In the genomic region with DNA sequence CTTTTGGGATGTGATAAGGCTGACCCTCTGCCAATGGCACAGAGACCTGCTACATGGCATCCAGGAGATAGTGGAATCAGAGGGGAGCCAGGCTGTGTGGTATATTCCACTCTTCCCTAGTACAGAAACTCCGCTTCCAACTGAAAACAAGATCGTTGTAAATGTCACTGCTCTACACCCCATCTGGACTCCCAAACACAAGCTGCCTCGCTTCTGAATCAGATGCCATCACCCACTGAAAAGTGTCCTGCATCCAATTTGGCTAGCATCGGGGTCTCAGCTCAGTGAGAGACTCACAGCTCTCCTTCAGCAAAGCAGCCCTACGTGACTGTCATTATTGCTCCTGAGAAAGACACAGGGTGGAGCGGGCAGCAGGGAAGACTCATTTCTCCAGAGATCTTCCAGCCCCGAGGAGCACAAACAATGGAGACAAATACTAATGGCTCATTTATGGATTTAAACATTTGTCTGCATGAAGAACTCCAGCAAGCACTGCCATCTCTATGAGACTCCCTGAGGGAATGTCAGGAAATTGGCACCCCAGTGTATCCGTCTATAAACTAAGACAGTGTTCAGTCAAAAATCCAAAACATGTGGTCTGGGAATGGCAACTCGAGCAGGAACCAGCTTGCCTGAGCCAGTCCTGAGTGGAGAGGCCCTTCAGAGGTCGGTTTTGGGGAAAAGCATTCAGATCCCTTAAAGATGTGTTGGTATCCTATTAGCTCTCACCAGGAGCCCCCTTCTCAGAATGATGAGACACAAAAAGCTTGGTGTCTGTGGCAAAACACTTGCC, we compare ENCODE assay signal across 17 mouse cellular contexts. TPM values are rescaled to one million over a fixed set of nuclear protein-coding genes. Genes with fewer than 3 reads are reported as not detected.
DNase-seq lines count a peak whose midpoint lies in the region; ATAC-seq lines count a peak whose summit lies in the region.
"Had no signal": no experiment of that assay in that cellular context is flagged by ENCODE, and none has a peak within 500 bp of the region (broad histone marks: within the 10 kb centered on the region; RNA-seq: fewer than 3 reads in every experiment).

No protein-coding gene starts in this region.

- peak overlapping the region; percentile 45 for H3K27ac ChIP-seq in embryonic facial prominence, embryonic 13.5 days
- no peak overlapping the region for H3K27ac ChIP-seq in embryonic facial prominence, embryonic 10.5 days (replicated peaks)
- H3K27ac ChIP-seq in limb, embryonic 12.5 days, result peak overlapping the region; percentile 54
- H3K27ac ChIP-seq: midbrain, embryonic 15.5 days had no signal

- H3K27me3 ChIP-seq in embryonic facial prominence, embryonic 13.5 days, result no peaks in the 10 kb centered on the region
- H3K27me3 ChIP-seq in embryonic facial prominence, embryonic 10.5 days (replicated peaks; ENCODE audit: low read depth, poor library complexity, severe bottlenecking), result no peaks in the 10 kb centered on the region
- no peaks in the 10 kb centered on the region for H3K27me3 ChIP-seq in limb, embryonic 12.5 days
- H3K27me3 ChIP-seq: midbrain, embryonic 15.5 days had no signal

- no peaks in the 10 kb centered on the region for H3K36me3 ChIP-seq in embryonic facial prominence, embryonic 13.5 days
- H3K36me3 ChIP-seq in embryonic facial prominence, embryonic 10.5 days (replicated peaks), result no peaks in the 10 kb centered on the region
- no peaks in the 10 kb centered on the region; the same call in 1 of the 2 replicates for H3K36me3 ChIP-seq in limb, embryonic 12.5 days
- H3K36me3 ChIP-seq: midbrain, embryonic 15.5 days had no signal

- ATAC-seq in embryonic facial prominence, embryonic 13.5 days (ENCODE audit: insufficient number of reproducible peaks, insufficient read depth, low FRiP score, low TSS enrichment, low read depth), result no peak
- ATAC-seq in limb, embryonic 12.5 days (ENCODE audit: insufficient number of reproducible peaks, insufficient read depth, low FRiP score, low TSS enrichment, low read depth), result no peak
- ATAC-seq: intestine, embryonic 16.5 days; midbrain, embryonic 15.5 days had no signal

- H3K4me2 ChIP-seq in embryonic facial prominence, embryonic 13.5 days, result no peak overlapping the region
- no peak overlapping the region for H3K4me2 ChIP-seq in limb, embryonic 12.5 days
- H3K4me2 ChIP-seq: midbrain, embryonic 15.5 days had no signal

- peaks cover 38% of the 10 kb centered on the region for H3K4me1 ChIP-seq in embryonic facial prominence, embryonic 13.5 days
- H3K4me1 ChIP-seq in embryonic facial prominence, embryonic 10.5 days, result peaks cover 12% of the 10 kb centered on the region
- H3K4me1 ChIP-seq in limb, embryonic 12.5 days (replicated peaks), result peaks cover 37% of the 10 kb centered on the region
- H3K4me1 ChIP-seq: midbrain, embryonic 15.5 days had no signal

- no peak overlapping the region for H3K4me3 ChIP-seq in embryonic facial prominence, embryonic 13.5 days
- no peak overlapping the region for H3K4me3 ChIP-seq in embryonic facial prominence, embryonic 10.5 days
- no peak overlapping the region for H3K4me3 ChIP-seq in limb, embryonic 12.5 days (replicated peaks)
- H3K4me3 ChIP-seq: midbrain, embryonic 15.5 days had no signal

- no peaks in the 10 kb centered on the region for H3K9me3 ChIP-seq in embryonic facial prominence, embryonic 13.5 days
- no peaks in the 10 kb centered on the region for H3K9me3 ChIP-seq in embryonic facial prominence, embryonic 10.5 days
- no peaks in the 10 kb centered on the region for H3K9me3 ChIP-seq in limb, embryonic 12.5 days
- H3K9me3 ChIP-seq: midbrain, embryonic 15.5 days had no signal

- no peak for DNase-seq in embryonic facial prominence, embryonic 10.5 days (ENCODE audit: low spot score)
- peak; percentile 69 for DNase-seq in cerebellum, adult 9-10 months
- DNase-seq in layer of hippocampus, adult 18-20 months (ENCODE audit: low spot score in 2 of 2), result peak; percentile 86 to 93
- no peak for DNase-seq in spleen, adult 18-20 months
- DNase-seq in kidney, postnatal 14 days, result no peak
- DNase-seq in heart, postnatal 4 days, result no peak
- DNase-seq: adrenal gland, adult 8-10 months; B cell, adult 2 months; gastrocnemius, postnatal 10 days; lung, postnatal 14 days; thymus, postnatal 4 days had no signal

- H3K9ac ChIP-seq in embryonic facial prominence, embryonic 13.5 days, result 0 out of 2 replicates have a peak overlapping the region, but pooled peaks have one; percentile 11
- no peak overlapping the region for H3K9ac ChIP-seq in limb, embryonic 12.5 days (replicated peaks)
- H3K9ac ChIP-seq: midbrain, embryonic 15.5 days had no signal

- WGBS in embryonic facial prominence, embryonic 13.5 days, result 35% methylated on average over 10 of the region's 10 CpGs
- 69% methylated on average over 10 of the region's 10 CpGs for WGBS in embryonic facial prominence, embryonic 10.5 days
- 46% methylated on average over 10 of the region's 10 CpGs for WGBS in limb, embryonic 12.5 days

RNA-seq across cellular contexts. Expression of gene Mas1, which starts 28.3 kb away (rescaled TPM):
- 1.2 and 2.1 TPM in 2 replicates for polyA plus RNA-seq in embryonic facial prominence, embryonic 13.5 days (2015; fragmentation: Nextera tagmentation; extraction: Ambion mirVana)
- 0.44 and 0.72 TPM in 2 replicates for polyA plus RNA-seq in embryonic facial prominence, embryonic 10.5 days (2016; fragmentation: Nextera tagmentation; extraction: Ambion mirVana)
- total RNA-seq in layer of hippocampus, adult 18-20 months (2021), result 10 to 100 TPM; 60.6 to 71.7 TPM
- 0.91 and 2.0 TPM in 2 replicates for polyA plus RNA-seq in limb, embryonic 12.5 days (2016; fragmentation: Nextera tagmentation; extraction: Ambion mirVana)
- under 1 TPM; 0.34 to 0.41 TPM for total RNA-seq in heart, postnatal 4 days (2021)
- total RNA-seq: neutrophil, adult 5-6 weeks had no signal

RNA-seq across cellular contexts. Expression of gene Mrgprh, which starts 36.2 kb away (rescaled TPM):
- not detected in 2 replicates for polyA plus RNA-seq in embryonic facial prominence, embryonic 13.5 days (2015; fragmentation: Nextera tagmentation; extraction: Ambion mirVana)
- polyA plus RNA-seq in embryonic facial prominence, embryonic 10.5 days (2016; fragmentation: Nextera tagmentation; extraction: Ambion mirVana), result not detected in 2 replicates
- total RNA-seq in layer of hippocampus, adult 18-20 months (2021), result not detected
- 0.18 TPM in 1 of 2 replicates, not detected in the other for polyA plus RNA-seq in limb, embryonic 12.5 days (2016; fragmentation: Nextera tagmentation; extraction: Ambion mirVana)
- total RNA-seq in heart, postnatal 4 days (2021), result under 1 TPM; 0.36 to 0.95 TPM
- total RNA-seq: neutrophil, adult 5-6 weeks had no signal
- polyA plus RNA-seq: embryonic facial prominence, embryonic 11.5 days; intestine, embryonic 16.5 days; midbrain, embryonic 15.5 days had no signal

Comparison
In these comparisons a context has a peak if more than half of its experiments do, and no peak if none do; other contexts are left out.
1. DNase-seq: peak in cerebellum, adult 9-10 months (single experiment) and layer of hippocampus, adult 18-20 months (2 of 2); none in embryonic facial prominence, embryonic 10.5 days (single experiment), spleen, adult 18-20 months (0 of 2), kidney, postnatal 14 days (single experiment) and heart, postnatal 4 days (single experiment).